Mouse (Mus musculus): ENCODE measurements around the gene Psmb3. TPM values are rescaled to one million over a fixed set of nuclear protein-coding genes. Genes with fewer than 3 reads are reported as not detected.

Psmb3 gene
- 11.0 TPM for polyA plus RNA-seq (2014; fragmentation: Illumina TruSeq; extraction: RNeasy Lipid Tissue Mini Kit (QIAGEN cat#74804); ENCODE audit: low read depth, low replicate concordance)

DNA sequence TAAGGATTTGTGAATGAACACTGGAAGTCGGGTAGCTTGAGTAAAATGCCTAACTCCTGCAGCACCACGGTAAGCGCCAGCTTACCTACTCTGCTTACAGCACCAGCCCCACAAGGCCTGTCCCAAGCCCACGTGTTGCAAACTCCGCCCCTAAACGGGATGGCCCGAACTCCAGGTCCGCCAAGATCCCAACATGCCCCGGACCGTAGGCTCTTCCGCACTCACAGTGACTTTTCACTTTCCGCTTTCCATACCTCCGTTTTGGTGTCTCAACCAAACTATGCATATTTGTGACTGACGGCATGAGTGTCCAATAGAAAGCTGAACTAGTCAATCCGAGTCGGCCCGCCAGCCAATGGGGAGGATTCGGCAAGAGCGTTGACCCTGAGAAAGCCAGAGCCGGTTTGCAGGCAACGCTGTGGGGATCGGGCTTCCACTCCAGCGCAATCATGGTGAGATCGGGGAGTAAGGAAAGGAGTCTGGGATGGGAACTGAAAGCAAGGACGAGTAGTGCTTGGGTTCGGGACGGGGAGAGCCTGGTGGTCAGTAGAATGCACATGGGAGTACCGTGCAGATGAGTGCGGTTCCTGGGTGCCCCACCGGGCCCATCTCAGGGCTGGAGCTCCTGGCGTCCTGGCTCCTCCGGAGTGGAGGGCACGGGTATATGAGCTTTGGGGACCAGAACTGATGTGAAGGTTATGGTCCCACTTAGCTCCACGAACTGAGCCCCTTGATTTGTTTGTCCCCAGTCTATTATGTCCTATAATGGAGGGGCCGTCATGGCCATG, at the start of gene Psmb3:
Gene Psmb3 (plus strand): TSS at position 361 of the 788 bp plus-strand sequence.

DNA sequence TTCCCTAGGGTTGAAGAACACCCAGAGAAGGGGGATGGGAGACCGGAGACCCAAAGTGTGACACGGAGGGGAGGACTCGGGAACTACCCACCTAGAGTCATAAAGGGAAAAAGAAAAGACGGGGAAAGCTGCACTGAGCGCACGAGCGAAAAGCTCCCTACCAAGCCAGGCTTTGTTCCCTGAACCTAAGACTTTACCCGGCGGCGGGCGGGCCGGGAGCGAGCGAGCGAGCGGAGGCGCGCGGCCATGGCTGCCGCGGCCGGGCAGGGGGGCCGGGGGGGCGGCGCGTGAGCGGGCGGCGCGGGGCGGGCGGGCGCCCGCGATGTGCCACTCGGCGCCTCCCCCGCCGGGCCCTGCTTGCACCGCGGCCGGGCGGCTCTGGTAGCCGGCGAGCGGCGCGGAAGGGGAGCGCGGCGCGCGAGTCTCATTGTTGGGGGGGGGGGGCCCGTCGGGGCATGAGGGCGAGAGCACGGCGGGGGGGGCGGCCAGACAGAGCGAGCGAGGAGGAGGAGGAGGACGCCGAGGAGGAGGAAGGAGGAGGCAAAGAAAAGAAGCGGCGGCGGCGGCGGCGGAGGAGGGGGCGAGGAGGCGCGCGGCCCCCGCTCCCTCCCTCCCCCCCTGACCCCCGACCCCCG, 40.2 kb upstream of the Psmb3 start, which contains the start of gene Mllt6:
Gene Mllt6 (plus strand): TSS at position 522 of the 635 bp plus-strand sequence.

DNA sequence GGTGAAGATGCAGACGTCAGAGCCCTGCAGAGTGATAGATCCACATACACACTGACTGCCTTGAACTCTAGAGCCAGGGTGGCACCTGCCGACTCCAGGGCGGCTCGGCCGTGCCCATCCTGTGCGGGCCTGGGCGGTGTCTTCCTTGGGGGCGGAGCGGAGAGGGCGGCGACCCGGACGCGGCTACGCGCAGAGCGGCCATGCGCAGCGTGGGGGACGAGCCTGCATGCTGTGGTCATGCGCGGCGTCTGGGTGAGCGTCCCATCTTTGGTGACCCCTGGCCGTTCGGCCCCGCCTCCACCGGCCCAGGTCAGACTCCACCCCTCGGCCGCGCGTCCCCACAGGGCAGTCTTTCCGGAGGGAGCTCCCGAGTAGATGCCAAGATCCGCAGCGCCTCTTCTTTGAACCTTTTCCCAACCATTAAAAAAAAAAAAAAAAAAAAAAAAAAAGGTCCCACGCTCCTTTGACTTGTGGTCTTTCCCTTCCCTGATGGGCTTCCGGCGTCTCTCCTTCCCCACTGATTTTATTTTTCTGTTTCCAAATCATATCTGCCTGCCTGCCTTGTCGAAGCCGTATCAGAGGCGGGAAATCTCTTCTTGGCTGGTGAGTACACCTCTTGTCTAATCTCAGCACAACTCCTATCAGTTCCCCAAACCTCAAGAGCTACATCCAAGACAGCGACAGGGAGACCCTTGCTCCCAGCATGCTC, 17.4 kb upstream of the Psmb3 start, which contains the start of gene Cisd3:
Gene Cisd3 (plus strand): TSS at position 214 of the 709 bp plus-strand sequence.

DNA sequence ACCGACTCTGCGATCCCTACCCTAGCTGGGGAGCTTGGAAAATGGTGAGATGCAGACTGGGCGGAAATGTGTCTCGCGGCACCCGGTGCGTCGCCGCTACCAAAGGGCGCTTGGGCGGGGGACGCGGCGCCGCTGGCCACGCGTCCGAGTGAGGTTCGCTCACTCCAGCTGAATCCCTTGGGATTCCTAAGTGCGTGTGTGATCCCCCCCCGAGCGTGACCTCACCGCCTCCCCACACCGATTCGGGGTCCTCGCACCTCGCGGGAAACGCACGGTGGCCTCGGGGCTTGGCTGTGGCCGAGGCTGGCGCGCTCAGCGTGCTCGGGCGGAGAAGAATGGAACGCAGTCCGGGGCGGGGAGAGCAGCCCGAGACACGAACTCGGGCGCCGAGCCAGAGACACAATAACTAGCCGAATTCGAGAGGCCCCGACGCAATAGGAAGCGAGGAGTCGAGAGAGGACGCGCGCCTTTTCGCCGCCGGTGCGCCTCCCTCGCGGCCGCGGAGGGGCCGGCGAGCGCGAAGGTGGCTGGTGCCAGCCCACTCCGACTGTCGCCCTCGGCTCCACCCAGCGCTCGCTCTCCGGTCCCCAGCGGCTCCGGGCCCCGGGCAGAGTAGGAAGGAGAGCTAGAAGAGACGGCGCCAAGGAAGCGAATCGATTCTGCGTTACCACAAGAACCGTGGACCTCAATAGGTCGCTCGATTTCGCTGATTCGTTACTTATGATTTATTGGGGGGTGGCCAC, 3.0 kb upstream of the Psmb3 start, which contains the start of gene Pcgf2:
Gene Pcgf2 (minus strand): TSS at position 495 of the 743 bp plus-strand sequence.

DNA sequence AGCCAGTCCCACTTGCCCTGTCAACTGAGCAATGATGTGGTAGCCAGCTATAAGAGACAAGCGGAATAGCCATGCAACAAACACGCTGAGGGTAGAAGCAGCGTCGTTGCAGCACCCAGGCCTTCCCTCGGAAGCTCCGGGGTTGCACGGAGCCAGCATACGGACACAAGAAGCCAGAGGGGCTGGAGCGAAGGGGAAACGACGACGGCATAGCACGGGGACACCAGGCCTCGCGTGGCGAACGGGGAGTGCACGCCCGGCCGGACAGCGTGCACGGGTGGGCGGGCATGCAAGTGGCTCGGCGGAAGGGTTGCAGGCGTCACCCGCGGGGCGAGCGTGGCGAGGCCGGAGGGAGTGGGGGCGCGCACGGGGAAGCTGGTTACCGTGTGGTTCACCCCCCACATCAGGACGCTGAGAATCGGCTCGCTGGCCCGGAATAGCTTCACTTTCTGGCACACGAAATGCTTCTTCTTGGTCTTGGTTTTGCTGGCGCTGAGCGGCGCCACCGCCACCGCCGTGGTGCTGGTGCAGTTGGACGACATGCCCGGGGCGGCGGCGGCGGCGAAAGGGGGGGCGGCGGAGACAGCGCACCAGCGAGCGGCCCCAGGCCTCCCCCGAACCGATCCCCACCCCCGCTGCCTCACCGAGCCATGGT, 41.0 kb downstream of the Psmb3 start, which contains the start of gene Pip4k2b:
Gene Pip4k2b (minus strand): TSS at position 642 of the 655 bp plus-strand sequence.

Other genes with a start within 250 kb of the Psmb3 start
- not detected for gene 4933428G20Rik, start 203.1 kb upstream of the Psmb3 start, polyA plus RNA-seq (2014; fragmentation: Illumina TruSeq; extraction: RNeasy Lipid Tissue Mini Kit (QIAGEN cat#74804); ENCODE audit: low read depth, low replicate concordance)
- gene Srcin1, start 127.2 kb upstream of the Psmb3 start, polyA plus RNA-seq (2014; fragmentation: Illumina TruSeq; extraction: RNeasy Lipid Tissue Mini Kit (QIAGEN cat#74804); ENCODE audit: low read depth, low replicate concordance) = 0.44 TPM
- gene Epop, start 73.7 kb upstream of the Psmb3 start, polyA plus RNA-seq (2014; fragmentation: Illumina TruSeq; extraction: RNeasy Lipid Tissue Mini Kit (QIAGEN cat#74804); ENCODE audit: low read depth, low replicate concordance) = not detected
- gene Mllt6, start 40.0 kb upstream of the Psmb3 start, polyA plus RNA-seq (2014; fragmentation: Illumina TruSeq; extraction: RNeasy Lipid Tissue Mini Kit (QIAGEN cat#74804); ENCODE audit: low read depth, low replicate concordance) = 6.1 TPM
- gene Cisd3, start 17.6 kb upstream of the Psmb3 start, polyA plus RNA-seq (2014; fragmentation: Illumina TruSeq; extraction: RNeasy Lipid Tissue Mini Kit (QIAGEN cat#74804); ENCODE audit: low read depth, low replicate concordance) = 24.5 TPM
- 6.7 TPM for gene Pcgf2, start 2.9 kb upstream of the Psmb3 start, polyA plus RNA-seq (2014; fragmentation: Illumina TruSeq; extraction: RNeasy Lipid Tissue Mini Kit (QIAGEN cat#74804); ENCODE audit: low read depth, low replicate concordance)
- 5.3 TPM for gene Pip4k2b, start 41.3 kb downstream of the Psmb3 start, polyA plus RNA-seq (2014; fragmentation: Illumina TruSeq; extraction: RNeasy Lipid Tissue Mini Kit (QIAGEN cat#74804); ENCODE audit: low read depth, low replicate concordance)
- gene Cwc25, start 63.2 kb downstream of the Psmb3 start, polyA plus RNA-seq (2014; fragmentation: Illumina TruSeq; extraction: RNeasy Lipid Tissue Mini Kit (QIAGEN cat#74804); ENCODE audit: low read depth, low replicate concordance) = 16.8 TPM
- gene 1700001P01Rik, start 72.5 kb downstream of the Psmb3 start, polyA plus RNA-seq (2014; fragmentation: Illumina TruSeq; extraction: RNeasy Lipid Tissue Mini Kit (QIAGEN cat#74804); ENCODE audit: low read depth, low replicate concordance) = not detected
- 2,348 TPM for gene Rpl23, start 79.0 kb downstream of the Psmb3 start, polyA plus RNA-seq (2014; fragmentation: Illumina TruSeq; extraction: RNeasy Lipid Tissue Mini Kit (QIAGEN cat#74804); ENCODE audit: low read depth, low replicate concordance)
- gene Lasp1, start 95.6 kb downstream of the Psmb3 start, polyA plus RNA-seq (2014; fragmentation: Illumina TruSeq; extraction: RNeasy Lipid Tissue Mini Kit (QIAGEN cat#74804); ENCODE audit: low read depth, low replicate concordance) = 74.4 TPM
- 2.6 TPM for gene B230217C12Rik, start 137.4 kb downstream of the Psmb3 start, polyA plus RNA-seq (2014; fragmentation: Illumina TruSeq; extraction: RNeasy Lipid Tissue Mini Kit (QIAGEN cat#74804); ENCODE audit: low read depth, low replicate concordance)
- 0.85 TPM for gene Fbxo47, start 180.8 kb downstream of the Psmb3 start, polyA plus RNA-seq (2014; fragmentation: Illumina TruSeq; extraction: RNeasy Lipid Tissue Mini Kit (QIAGEN cat#74804); ENCODE audit: low read depth, low replicate concordance)